Mouse (Mus musculus): ENCODE measurements around the gene Ttll5.

The Ttll5 gene

DNA sequence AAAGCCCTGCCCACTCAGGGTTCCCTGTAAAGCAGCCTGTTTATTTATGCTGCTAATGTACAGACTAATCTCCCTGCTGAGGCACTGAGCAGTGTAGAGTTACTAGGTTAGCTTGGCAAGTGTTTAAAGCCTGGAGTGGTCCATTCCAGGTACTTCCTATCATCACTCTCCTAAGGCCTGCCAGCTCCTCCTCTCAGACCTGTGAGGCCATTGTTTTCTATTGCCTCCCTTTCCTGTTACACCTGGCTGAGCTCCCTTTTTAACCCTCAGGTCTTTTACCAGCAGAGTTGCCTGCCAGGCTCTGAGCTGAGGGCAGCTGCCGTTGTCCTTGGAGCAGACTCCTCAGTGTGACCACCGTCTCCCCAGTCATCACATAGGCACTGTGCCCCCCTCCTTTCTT lies 146.3 kb downstream of the Ttll5 start:
- DNase-seq = peak in 1 of 2 experiments; percentile 22

DNA sequence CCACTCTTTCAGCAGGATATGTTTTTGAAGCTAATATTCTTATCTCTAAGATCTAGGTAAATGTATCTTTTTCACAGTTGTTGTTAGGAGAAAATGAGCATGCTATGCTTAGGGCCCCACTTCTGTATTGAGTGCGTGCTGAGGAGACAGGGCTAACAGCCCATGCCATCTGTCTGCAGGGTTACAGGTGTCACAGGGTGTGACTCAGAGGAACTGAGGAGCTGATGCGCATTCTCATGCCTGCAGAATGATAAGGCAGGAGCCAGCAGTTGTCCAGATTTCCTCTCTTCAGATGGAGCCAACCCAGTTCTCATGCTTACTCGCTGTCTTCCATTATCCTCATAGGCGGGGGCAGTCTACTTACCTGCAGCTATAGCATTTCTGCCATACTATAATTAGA lies 147.2 kb downstream of the Ttll5 start:
- peak in 1 of 2 experiments; percentile 38 for DNase-seq

DNA sequence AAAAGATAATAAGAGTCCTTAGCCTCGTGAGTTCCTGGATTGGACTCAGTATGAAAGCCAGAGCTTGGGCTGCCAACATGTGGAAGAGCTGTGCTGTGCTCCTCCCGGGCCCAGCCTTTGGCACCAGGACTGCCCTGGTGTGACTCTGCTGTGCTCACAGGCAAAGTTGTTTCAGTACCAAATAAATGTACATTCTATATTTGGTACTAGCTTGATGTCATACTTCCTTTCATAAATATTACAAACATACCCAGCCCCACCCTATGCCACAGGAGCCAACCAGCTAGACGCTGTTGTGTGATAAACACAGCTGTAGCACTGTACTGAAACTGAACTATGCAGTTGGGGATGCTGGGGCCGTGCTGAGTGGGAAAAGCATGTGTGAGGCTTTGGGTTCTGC lies 149.1 kb downstream of the Ttll5 start:
- no peak for DNase-seq

DNA sequence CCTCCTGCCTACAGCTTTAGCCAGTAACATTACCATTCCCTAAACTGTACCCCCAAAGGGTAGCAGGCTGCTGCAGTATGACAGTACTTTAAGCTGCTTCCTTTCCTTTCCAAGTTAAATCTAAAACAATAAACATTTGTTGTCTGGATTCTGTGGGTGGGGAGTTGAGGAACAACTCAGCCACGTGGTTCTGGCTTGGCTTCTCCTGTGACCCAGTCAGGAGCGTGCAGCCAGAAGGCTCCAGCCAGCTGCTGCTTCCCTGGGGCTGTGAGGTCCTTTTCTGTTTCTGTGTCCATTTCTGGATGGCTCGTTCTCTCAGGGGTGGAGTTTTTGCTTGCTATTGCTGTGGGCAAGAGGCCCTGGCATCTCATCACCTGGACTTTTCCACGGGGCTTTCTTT lies 149.6 kb downstream of the Ttll5 start:
- peak in 1 of 2 experiments; percentile 23 for DNase-seq

DNA sequence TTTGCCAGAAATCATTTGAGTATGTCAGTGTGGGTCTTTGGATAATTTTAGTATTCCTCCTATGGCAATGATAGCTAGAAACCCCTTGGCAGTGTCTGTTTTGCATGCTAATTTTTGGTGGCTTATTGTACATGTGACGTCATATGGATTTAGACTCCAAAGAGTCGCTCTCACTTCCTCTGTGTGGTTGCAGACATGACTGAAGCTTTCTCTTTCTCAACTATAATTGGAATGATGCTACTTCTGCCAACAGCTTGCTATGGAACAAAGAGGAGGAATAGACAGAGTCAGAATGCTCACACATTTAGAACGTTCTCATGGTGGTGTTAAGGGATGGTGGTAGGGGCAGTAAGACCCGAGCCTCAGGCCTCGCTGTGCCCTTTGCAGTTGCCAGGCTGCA lies 155.5 kb downstream of the Ttll5 start:
- no peak for DNase-seq

DNA sequence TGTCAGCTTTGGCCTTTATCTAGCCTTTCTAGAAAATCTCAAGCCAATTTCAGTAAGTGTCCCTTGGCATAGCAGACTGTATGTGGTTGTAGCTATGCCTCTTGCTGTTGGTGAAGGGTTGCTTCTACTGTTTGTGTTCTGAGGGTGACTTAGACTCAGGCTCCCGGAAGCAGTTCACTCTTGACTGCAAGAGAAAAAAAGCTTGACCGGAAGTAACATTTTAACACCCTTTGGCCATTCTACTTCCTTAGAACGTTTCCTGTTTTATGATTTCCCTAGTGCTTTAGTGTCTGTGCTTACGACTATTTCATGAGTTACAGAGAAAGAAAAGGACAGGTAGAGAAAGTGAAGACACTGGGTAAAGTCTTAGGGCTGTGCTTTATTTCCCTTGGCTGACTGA lies 161.1 kb downstream of the Ttll5 start:
- no peak for DNase-seq

DNA sequence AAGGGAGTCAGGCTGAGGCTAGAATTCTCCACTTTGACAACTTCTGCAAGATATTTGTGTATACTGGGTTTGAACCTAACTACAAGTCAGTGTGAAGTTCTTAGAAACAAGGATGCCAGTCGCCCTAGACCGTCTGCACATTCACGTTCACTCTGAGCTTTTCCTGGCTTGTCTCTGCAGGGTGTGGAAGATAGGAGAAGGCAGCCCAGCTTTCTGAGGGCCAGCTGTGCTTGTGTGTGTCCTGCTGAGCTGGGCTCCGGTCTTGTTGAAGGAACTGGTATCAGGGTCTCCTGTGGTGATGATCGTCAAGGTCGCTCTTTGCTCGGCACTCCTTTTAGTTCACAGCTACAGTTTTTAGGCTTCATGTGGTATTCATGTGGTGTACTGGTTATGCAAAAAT lies 161.6 kb downstream of the Ttll5 start:
- DNase-seq = peak; percentile 24 to 38

- peak; percentile 69 to 78 for DNase-seq
These were observed 162.3 kb downstream of the Ttll5 start for GRCm38 (mm10) chr12:85986540-85987443.

DNA sequence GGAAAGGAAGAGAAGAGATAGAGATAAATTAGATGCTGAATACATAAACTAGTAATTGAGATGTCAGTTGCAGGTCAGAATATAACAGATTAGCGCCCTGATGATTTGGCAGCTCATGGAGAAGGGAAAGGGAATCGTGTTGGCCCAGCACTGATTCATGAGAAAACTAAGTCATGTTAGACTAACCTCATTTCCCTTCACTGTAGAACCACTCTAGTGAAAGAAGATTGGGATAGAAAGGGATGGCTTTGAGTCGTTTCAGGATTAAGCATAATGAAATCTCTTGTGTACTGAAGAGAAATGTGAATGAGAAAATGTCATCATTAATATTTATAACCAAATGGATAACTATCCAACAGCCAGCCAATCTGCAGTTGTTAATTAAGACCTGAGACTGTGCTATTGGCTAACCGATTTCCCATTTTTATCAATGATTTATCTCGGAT lies 163.0 kb downstream of the Ttll5 start:
- DNase-seq = peak in 1 of 2 experiments; percentile 40

GRCm38 (mm10) chr12:85988121-85988520 lies 163.7 kb downstream of the Ttll5 start:
- DNase-seq = peak; percentile 47 to 58

- no peak for DNase-seq
These were observed 164.4 kb downstream of the Ttll5 start for GRCm38 (mm10) chr12:85988818-85989377.

DNA sequence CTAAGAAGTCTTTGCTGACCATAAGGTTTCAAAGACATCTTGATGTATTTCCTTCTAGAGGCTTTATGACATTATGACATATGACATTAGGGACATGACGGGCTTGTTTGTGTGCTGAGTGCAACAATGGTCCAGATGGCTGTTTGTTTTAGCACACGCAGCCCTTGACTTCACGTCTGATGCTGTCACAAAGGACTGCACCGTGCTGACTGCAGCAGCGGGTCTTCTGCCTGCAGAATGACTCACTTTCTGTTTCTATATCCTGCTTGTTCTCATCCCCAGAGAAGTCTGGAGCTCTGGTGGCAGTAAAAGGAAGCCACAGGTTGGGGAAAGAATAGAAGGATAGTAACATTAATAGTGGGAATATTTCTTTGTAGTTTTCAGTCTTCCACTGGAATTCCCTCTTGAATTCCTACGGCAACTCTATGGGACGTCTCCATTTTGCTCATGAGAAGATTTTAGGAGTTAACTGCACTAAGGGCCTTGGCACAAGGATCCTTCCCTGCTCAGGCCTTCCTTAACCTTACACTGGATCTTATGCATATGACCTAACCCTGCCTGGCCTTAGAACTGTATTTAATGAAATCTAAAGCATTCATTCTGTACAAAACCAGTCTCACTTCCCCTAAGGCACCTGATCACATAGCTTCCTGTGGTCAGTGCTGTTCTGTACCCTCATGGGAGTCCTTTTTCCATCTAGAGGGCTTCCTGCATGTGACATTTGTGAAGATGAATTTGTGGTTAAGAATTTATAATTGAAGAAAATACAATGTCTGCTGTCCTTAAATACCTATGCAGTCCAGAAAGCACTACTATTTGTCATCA lies 167.8 kb downstream of the Ttll5 start:
- DNase-seq = no peak

GRCm38 (mm10) chr12:85992838-85993234 lies 168.4 kb downstream of the Ttll5 start:
- DNase-seq = no peak

DNA sequence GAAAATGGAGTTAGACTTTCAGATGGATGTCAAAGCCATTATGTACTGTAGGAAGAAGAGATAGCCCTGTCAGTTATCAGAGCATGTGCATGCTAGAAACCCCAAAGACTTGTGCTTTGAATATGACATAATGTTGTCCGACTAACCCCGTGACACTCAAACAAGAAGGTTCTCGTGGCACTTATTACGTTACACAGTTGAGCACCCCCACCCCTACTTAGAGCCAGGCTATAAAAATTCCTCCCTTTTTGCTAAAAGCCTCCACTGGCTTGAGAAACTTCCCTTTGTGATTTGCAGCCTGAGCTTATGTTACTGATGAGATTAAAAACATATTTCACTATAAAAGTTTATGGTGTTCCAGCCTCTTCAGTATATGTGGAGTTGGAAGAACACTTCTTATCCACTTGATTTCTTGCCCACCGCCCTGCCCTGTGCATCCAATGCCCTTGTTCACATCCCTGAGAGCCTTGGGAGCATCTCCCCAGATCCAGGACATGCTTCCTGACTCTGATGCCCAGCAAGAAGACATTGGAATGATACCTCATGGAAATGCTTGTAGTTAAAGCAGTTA lies 169.4 kb downstream of the Ttll5 start:
- DNase-seq = no peak

- DNase-seq = peak in 1 of 2 experiments; percentile 17
These were observed 176.2 kb downstream of the Ttll5 start for GRCm38 (mm10) chr12:86000641-86001073.

DNA sequence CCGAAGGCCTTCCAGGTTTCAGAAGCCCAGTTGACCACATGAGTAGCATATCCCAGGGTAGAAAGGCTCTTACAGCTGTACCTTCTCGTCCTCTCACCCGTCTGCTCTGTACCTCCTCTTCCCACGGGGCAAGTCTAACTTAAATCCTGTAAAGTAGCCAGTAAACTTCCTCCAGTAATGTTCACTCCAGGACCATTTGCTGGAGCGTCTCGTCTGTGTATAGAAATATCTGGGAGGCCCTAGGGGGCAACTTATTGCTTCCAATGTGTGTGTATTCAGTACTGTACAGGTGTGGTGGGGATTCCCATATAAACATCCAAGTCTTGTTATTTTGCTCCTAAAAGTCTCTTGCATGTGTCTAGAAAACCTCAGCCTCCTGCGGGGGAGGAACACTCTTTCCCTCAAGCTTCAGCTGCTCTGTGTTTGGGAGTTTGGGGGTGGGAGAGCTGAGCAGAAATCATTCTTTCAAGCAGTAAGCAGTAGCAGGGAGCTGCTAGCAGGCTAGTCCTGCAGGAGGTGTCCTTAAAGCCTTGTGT lies 176.7 kb downstream of the Ttll5 start:
- DNase-seq = no peak

DNA sequence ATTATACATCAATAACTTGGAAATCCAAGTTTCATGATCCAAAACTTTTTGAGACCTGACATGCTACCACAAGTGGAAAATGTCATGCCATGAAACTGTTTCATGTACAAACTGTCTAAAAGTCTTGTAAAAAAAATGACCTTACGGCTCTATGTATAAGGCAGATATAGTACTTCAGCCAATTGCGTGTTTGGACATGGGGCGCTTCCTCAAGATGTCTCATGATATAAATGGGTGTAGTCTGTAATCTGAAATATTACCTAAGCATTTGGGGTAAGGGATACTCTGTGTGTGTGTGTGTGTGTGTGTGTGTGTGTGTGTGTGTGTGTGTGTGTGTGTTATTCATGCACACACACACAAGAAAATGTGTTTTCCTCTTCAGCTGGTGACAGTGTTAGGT lies 180.2 kb downstream of the Ttll5 start:
- no peak for DNase-seq

- no peak for DNase-seq
These were observed 182.9 kb downstream of the Ttll5 start for GRCm38 (mm10) chr12:86007377-86007776.

GRCm38 (mm10) chr12:86010656-86011055 lies 186.2 kb downstream of the Ttll5 start:
- no peak for DNase-seq

DNA sequence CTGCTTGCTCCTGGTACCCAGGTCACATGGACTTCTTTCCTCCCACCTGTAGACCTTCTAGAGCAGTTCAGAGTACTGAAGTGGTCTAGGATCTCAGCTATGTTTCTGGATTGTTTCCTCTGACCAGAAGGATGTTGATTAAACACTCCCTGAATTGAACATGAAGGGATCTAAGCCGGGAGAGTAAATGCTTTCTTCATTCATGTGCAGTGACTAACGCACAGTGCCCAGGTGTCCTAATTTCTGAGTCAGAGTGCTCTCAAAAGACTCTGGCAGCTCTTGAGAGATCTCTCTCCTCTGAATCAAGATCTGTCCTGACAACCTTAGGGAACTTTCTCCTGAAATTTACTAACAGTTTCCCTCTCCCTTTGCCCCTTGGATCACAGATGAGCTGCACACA lies 187.7 kb downstream of the Ttll5 start:
- no peak for DNase-seq

DNA sequence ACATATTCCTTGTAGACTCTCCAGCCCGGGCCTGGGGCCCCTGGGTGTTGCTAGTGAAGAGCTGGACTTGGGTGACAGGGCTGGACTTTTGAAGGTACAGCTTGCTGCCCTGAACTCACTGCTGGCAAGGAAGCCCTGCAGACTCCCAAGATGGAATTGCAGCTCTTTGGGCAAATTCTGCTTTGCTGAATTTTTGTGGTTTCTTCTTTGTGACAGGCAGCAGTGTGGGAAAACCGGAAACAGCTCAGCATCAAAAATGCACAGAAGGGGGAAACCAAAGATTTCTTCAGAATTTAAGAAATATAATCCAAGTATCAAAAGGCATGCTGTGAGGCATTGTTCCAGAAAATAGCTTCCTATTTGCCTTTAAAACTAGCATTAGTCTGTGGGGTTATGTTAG lies 189.7 kb downstream of the Ttll5 start:
- DNase-seq = no peak

DNA sequence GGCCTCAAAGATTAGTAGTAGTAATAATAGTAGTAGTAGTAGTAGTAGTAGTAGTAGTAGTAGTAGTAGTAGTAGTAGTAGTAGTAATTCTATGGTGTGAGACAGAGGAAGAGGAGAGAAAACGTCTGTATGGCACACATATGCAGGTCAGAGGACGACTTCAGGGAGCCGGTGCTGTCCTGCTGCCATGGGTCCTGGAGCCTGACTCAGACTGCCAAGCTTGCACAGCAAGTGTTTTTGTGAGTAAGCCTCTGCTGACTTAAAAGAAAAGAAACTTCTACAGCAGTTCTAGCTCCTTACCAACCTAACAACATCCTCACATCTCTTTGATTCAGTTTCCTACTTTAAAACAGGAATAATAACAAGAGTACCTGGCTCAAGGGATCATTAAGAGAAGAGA lies 190.2 kb downstream of the Ttll5 start:
- no peak for DNase-seq

DNA sequence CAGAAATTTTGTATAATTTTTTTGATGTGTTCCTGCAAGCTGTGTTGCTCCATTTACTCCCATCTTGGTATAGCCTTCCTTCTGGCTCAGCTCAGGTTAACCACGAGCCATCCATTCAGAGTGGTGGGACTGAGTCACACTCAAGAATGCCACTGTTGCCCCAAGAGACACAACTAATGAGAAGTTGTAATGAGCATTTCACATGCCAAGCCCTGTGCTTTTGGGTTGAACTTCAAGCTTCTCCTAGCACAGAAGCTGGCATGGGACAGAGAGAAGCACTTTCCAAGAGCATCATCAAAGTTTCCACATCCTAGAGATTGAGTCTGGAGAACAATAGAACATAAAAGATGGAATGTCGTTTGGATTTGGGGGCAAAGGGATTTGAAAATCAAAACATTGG lies 190.7 kb downstream of the Ttll5 start:
- no peak for DNase-seq

All from cerebellum, postnatal 10 days (tissue).